Mouse (Mus musculus) ovary, postnatal 36 days (tissue): ENCODE results near the gene Tex46.

Experiments used
- DNase-seq: peaks from one replicate; pipeline ENCODE4 v3.0.0; 2022; ENCODE audit warnings: low spot score, mixed read lengths

Tex46 gene

GRCm38 (mm10) chr4:136631237-136631994 lies 21.2 kb downstream of the Tex46 start:
- DNase-seq = peak; percentile 30

GRCm38 (mm10) chr4:136635995-136636394 lies 25.8 kb downstream of the Tex46 start:
- DNase-seq = no peak

- no peak for DNase-seq
These were observed 26.3 kb downstream of the Tex46 start for GRCm38 (mm10) chr4:136636511-136636910.

GRCm38 (mm10) chr4:136636983-136637562 lies 26.8 kb downstream of the Tex46 start:
- DNase-seq = no peak

GRCm38 (mm10) chr4:136637563-136638229 lies 27.5 kb downstream of the Tex46 start:
- peak; percentile 24 for DNase-seq

- no peak for DNase-seq
These were observed 28.1 kb downstream of the Tex46 start for GRCm38 (mm10) chr4:136638230-136638750.

- no peak for DNase-seq
These were observed 28.7 kb downstream of the Tex46 start for GRCm38 (mm10) chr4:136638890-136639289.

GRCm38 (mm10) chr4:136648922-136649479 lies 38.8 kb downstream of the Tex46 start:
- DNase-seq = peak; percentile 73

- DNase-seq = no peak
These were observed 39.4 kb downstream of the Tex46 start for GRCm38 (mm10) chr4:136649480-136650196.

- no peak for DNase-seq
These were observed 40.0 kb downstream of the Tex46 start for GRCm38 (mm10) chr4:136650261-136650660.

- no peak for DNase-seq
These were observed 41.1 kb downstream of the Tex46 start for GRCm38 (mm10) chr4:136651357-136651811.

GRCm38 (mm10) chr4:136651882-136652527 lies 41.8 kb downstream of the Tex46 start:
- no peak for DNase-seq

- DNase-seq = no peak
These were observed 42.3 kb downstream of the Tex46 start for GRCm38 (mm10) chr4:136652528-136652910.

- no peak for DNase-seq
These were observed 42.8 kb downstream of the Tex46 start for GRCm38 (mm10) chr4:136653019-136653418.

- no peak for DNase-seq
These were observed 43.5 kb downstream of the Tex46 start for GRCm38 (mm10) chr4:136653692-136654234.

GRCm38 (mm10) chr4:136657914-136658313 lies 47.7 kb downstream of the Tex46 start:
- no peak for DNase-seq
